Mouse (Mus musculus) E14TG2a.4 (cell line): Measurements from ENCODE around the gene Prkce.

Experiments used
- CTCF ChIP-seq: conservative IDR thresholded peaks from 2 replicates; pipeline ENCODE4 v1.5.1; 2014; ENCODE audit warnings: low read length
- POU5F1 ChIP-seq: IDR thresholded peaks from 2 replicates; pipeline ENCODE4 v1.6.1; 2014; ENCODE audit warnings: low read length, borderline replicate concordance

GRCm38 (mm10) chr17:86493891-86494420, 326.4 kb downstream of the Prkce start:
- TF ChIP-seq CTCF = no peak
- TF ChIP-seq POU5F1 = no peak
